Mouse (Mus musculus) myocyte (in vitro differentiated cells): Measurements from ENCODE around the gene Xrcc5.

ENCODE experiments used
- CEBPB ChIP-seq: IDR thresholded peaks from 2 replicates; pipeline ENCODE4 v1.6.1; 2011; ENCODE audit warnings: mild to moderate bottlenecking, moderate library complexity; ENCODE audit not compliant: poor library complexity, insufficient read depth, severe bottlenecking
- POLR2A ChIP-seq: IDR thresholded peaks from one replicate; pipeline ENCODE4 v1.6.1; 2011; ENCODE audit warnings: low read depth, mild to moderate bottlenecking, control low read depth, moderate library complexity; ENCODE audit not compliant: insufficient read length
- TCF12 ChIP-seq: IDR thresholded peaks from one replicate; pipeline ENCODE4 v1.6.1; 2011; ENCODE audit warnings: mild to moderate bottlenecking, control low read depth; ENCODE audit not compliant: poor library complexity, insufficient read depth, severe bottlenecking

GRCm38 (mm10) chr1:72374049-72374448 lies 66.8 kb downstream of the Xrcc5 start:
- no peak for TF ChIP-seq POLR2A
- no peak for TF ChIP-seq CEBPB
- TF ChIP-seq TCF12 = no peak
